In the genomic region with DNA sequence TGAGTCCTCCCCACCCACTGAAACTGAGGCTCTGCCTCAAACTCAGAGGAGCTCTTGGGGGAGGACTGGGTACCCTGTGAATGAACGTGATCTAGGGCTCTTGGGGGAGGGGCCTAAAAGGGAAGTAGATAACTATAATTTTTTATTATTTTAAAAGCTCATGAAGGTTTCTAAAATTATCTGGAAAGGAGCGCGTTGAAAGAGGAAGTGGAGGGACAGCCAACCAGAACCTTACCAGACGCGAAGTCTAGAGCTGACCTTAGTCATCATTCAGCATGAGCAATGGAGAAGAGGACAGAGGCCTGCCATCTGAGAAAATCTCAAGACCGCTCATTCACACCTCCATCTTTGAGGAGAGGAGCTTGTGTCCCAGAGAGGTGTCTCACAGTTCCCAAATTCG, we compare ENCODE assay signal across 31 mouse cellular contexts.
DNase-seq lines count a peak whose midpoint lies in the region; ATAC-seq and TF ChIP-seq lines count a peak whose summit lies in the region.
"Had no signal": no experiment of that assay in that cellular context is flagged by ENCODE, and none has a peak within 500 bp of the region (broad histone marks: within the 10 kb centered on the region; RNA-seq: fewer than 3 reads in every experiment).

No protein-coding gene starts in this region.

- no peaks in the 10 kb centered on the region for H3K9me3 ChIP-seq in midbrain, embryonic 11.5 days (ENCODE audit: control insufficient read depth, low read length)
- H3K9me3 ChIP-seq: embryonic facial prominence, embryonic 13.5 days; heart, embryonic 12.5 days; limb, embryonic 12.5 days; liver, embryonic 15.5 days; lung, embryonic 15.5 days; midbrain, embryonic 13.5 days had no signal

- peak; percentile 21 for DNase-seq in 416B (ENCODE audit: low read depth)
- DNase-seq in A20 (ENCODE audit: low read depth, low spot score) = peak; percentile 74
- DNase-seq in midbrain, embryonic 11.5 days (ENCODE audit: low spot score, missing footprints) = no peak
- DNase-seq in left cerebral cortex, postnatal 4 days = no peak
- DNase-seq: adrenal gland, adult 2 months; adrenal gland, postnatal 36 days; cerebellum, adult 9-10 months; cerebellum, postnatal 36 days; gastrocnemius, adult 2 months; gastrocnemius, postnatal 36 days; heart, adult 2 months; heart, postnatal 4 days; kidney, adult 11 months; kidney, postnatal 14 days; right cerebral cortex, postnatal 25 days; thymus, adult 2 months; thymus, postnatal 4 days had no signal

- TF ChIP-seq CTCF in bone marrow macrophage, adult 2 months (IDR thresholded peaks at IDR 0.05; ENCODE audit: low read depth, low read length) = no peak

- H3K4me2 ChIP-seq in midbrain, embryonic 11.5 days = no peak overlapping the region
- H3K4me2 ChIP-seq: embryonic facial prominence, embryonic 13.5 days; heart, embryonic 12.5 days; hindbrain, embryonic 14.5 days; limb, embryonic 12.5 days; liver, embryonic 15.5 days; lung, embryonic 15.5 days; midbrain, embryonic 13.5 days had no signal

- 96% methylated on average over 7 of the region's 7 CpGs for WGBS in midbrain, embryonic 11.5 days

- peak; percentile 53; the same call in 1 of the 2 replicates for ATAC-seq in neutrophil, adult 5-6 weeks (ENCODE audit: extremely low read depth, insufficient number of reproducible peaks, low FRiP score, poor library complexity, severe bottlenecking)
- no peak for ATAC-seq in midbrain, embryonic 11.5 days (ENCODE audit: low FRiP score)
- ATAC-seq: activated CD4-positive, CD25-positive, alpha-beta regulatory T cell, adult 4 months; forebrain, embryonic 16.5 days; midbrain, embryonic 13.5 days had no signal

- H3K36me3 ChIP-seq in midbrain, embryonic 11.5 days (ENCODE audit: control insufficient read depth, insufficient read depth, low read length) = no peaks in the 10 kb centered on the region
- H3K36me3 ChIP-seq: embryonic facial prominence, embryonic 13.5 days; heart, embryonic 12.5 days; limb, embryonic 12.5 days; liver, embryonic 15.5 days; lung, embryonic 15.5 days; midbrain, embryonic 13.5 days had no signal

- H3K4me1 ChIP-seq in bone marrow macrophage, adult 2 months (ENCODE audit: control insufficient read depth, insufficient read depth, low read length) = peaks cover 13% of the 10 kb centered on the region
- H3K4me1 ChIP-seq in midbrain, embryonic 11.5 days (ENCODE audit: control insufficient read depth, insufficient read depth, low read length) = no peaks in the 10 kb centered on the region
- H3K4me1 ChIP-seq: embryonic facial prominence, embryonic 13.5 days; liver, embryonic 15.5 days; lung, embryonic 15.5 days; midbrain, embryonic 13.5 days had no signal

- intact Hi-C loops in left cerebral cortex, postnatal 4 days (cut with DNase I) = no loop called here

- no peak overlapping the region for H3K9ac ChIP-seq in midbrain, embryonic 11.5 days (ENCODE audit: low read length)
- H3K9ac ChIP-seq: embryonic facial prominence, embryonic 13.5 days; heart, embryonic 12.5 days; hindbrain, embryonic 14.5 days; limb, embryonic 12.5 days; liver, embryonic 15.5 days; lung, embryonic 15.5 days; midbrain, embryonic 13.5 days had no signal

- H3K4me3 ChIP-seq in bone marrow macrophage, adult 2 months (ENCODE audit: insufficient read depth, low read length) = no peak overlapping the region
- H3K4me3 ChIP-seq in midbrain, embryonic 11.5 days (ENCODE audit: low read depth, low read length) = no peak overlapping the region
- H3K4me3 ChIP-seq: embryonic facial prominence, embryonic 13.5 days; erythroblast, embryonic 14.5 days; gastrocnemius, adult 2 months; heart, adult 2 months; heart, embryonic 12.5 days; limb, embryonic 12.5 days; liver, embryonic 15.5 days; lung, embryonic 15.5 days; megakaryocyte, embryonic 14.5 days; midbrain, embryonic 13.5 days had no signal

- H3K27me3 ChIP-seq in midbrain, embryonic 11.5 days (ENCODE audit: control insufficient read depth, insufficient read depth, low read length) = no peaks in the 10 kb centered on the region
- H3K27me3 ChIP-seq: embryonic facial prominence, embryonic 13.5 days; heart, embryonic 12.5 days; limb, embryonic 12.5 days; liver, embryonic 15.5 days; lung, embryonic 15.5 days; midbrain, embryonic 13.5 days had no signal

- peak overlapping the region; percentile 44 for H3K27ac ChIP-seq in bone marrow macrophage, adult 2 months (ENCODE audit: insufficient read depth, low read depth, low read length)
- H3K27ac ChIP-seq in midbrain, embryonic 11.5 days (ENCODE audit: low read depth, low read length) = no peak overlapping the region
- H3K27ac ChIP-seq: embryonic facial prominence, embryonic 13.5 days; gastrocnemius, adult 2 months; heart, adult 2 months; hindbrain, embryonic 14.5 days; limb, embryonic 12.5 days; liver, embryonic 15.5 days; lung, embryonic 15.5 days; midbrain, embryonic 13.5 days; stomach, postnatal 0 days had no signal

- TF ChIP-seq POLR2A in bone marrow macrophage, adult 2 months (IDR thresholded peaks at IDR 0.05; ENCODE audit: borderline replicate concordance, low read depth, low read length) = no peak

Comparison
In these comparisons a context has a peak if more than half of its experiments do, and no peak if none do; other contexts are left out.
1. DNase-seq: peak in 416B (single experiment) and A20 (single experiment); none in midbrain, embryonic 11.5 days (single experiment) and left cerebral cortex, postnatal 4 days (single experiment).